Mouse (Mus musculus) megakaryocyte, embryonic 14.5 days (primary cell): ENCODE measurements around the gene Cenph.

Experiments used
- FLI1 ChIP-seq: IDR thresholded peaks from 2 replicates; pipeline ENCODE4 v1.6.1; 2012; ENCODE audit warnings: low read length, inconsistent platforms, mixed read lengths
- GATA1 ChIP-seq: IDR thresholded peaks from 3 replicates; pipeline ENCODE4 v1.6.1; 2012; ENCODE audit warnings: mixed read lengths, low read length, inconsistent platforms, borderline replicate concordance

DNA sequence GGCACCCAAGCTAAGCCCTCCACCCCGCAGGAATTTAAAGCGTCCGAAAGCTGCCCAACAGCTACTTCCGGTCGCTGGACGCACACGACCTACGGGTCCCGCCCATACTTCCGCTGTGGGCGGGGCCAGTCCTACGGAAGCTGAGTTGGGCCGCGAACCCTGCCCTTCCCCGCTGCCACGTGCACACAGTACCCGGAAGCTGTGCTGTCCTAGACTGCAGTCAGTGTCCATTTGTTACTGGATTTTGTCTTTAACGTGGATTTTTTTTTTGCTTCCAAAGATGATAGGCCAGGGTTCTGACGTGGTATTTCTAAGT is 44.9 kb downstream of the Cenph start, which contains the start of gene Cdk7:
- TF ChIP-seq GATA1 (no peak), FLI1 (peak; percentile 93)
